Mouse (Mus musculus) bone marrow, adult 2 months (tissue): ENCODE results near the gene Cpvl. TPM values are rescaled to one million over a fixed set of nuclear protein-coding genes. Genes with fewer than 3 reads are reported as not detected.

Source experiments
- H3K27ac ChIP-seq: fragments of 200-500 bp; 2 replicates; pipeline ENCODE4 v1.5.1; 2012; ENCODE audit warnings: low read depth, mild to moderate bottlenecking, control low read depth, inconsistent platforms, low read length; ENCODE audit not compliant: control insufficient read depth, poor library complexity, insufficient read depth
- H3K4me1 ChIP-seq: fragments of 200-500 bp; 2 replicates; pipeline ENCODE4 v1.6.1; 2011; ENCODE audit warnings: low read length; ENCODE audit not compliant: control insufficient read depth, insufficient read depth
- H3K4me3 ChIP-seq: fragments of 200-500 bp; replicated peaks from 2 replicates; pipeline ENCODE3; 2011; ENCODE audit warnings: mild to moderate bottlenecking, low read depth, low read length, control low read depth; ENCODE audit not compliant: control insufficient read depth
- CTCF ChIP-seq: fragments of 200-500 bp; IDR thresholded peaks from 2 replicates; pipeline ENCODE4 v1.5.1; 2011; ENCODE audit warnings: low read length, control low read depth; ENCODE audit not compliant: control insufficient read depth, insufficient read depth
- POLR2A ChIP-seq: fragments of 200-500 bp; IDR thresholded peaks from 2 replicates; pipeline ENCODE4 v1.6.1; 2011; ENCODE audit warnings: low read depth, mild to moderate bottlenecking, control low read depth, low read length, borderline replicate concordance; ENCODE audit not compliant: control insufficient read depth
- WGBS: fragments of 180-500 bp; shearing (Covaris S2); methylation state at CpG from one replicate; pipeline ENCODE4 v1.1.7; 2018; 5-methylcytosine and 5-hydroxymethylcytosine counted together
- polyA plus RNA-seq: library from polyadenylated mRNA; stranded (reverse); fragments of >200 nt; gene quantifications from 2 replicates; pipeline ENCODE4 v1.2.4, GENCODE M21; 2011; ENCODE audit warnings: low replicate concordance; ENCODE audit not compliant: missing spikeins, insufficient read depth, insufficient read length

Gene Cpvl
- polyA plus RNA-seq: not detected in 2 replicates

DNA sequence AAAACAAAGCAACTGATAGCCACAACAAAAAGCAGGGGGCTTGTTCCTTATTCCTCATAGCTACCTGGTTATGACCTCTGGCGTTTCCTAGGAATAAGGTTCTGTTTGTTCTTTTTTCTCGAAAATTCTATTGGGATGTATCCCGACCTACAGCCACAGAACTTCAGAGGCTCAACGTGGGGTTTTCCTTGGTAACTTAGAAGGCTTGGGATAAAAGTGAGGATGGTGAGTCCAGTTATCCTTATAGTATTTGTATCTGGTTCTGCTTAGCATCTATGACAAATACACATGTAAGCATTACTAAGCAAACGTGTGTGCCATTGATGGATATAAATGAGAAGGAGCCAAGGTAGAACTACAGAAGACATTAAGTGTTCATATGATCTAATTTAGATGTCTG lies at the start of gene Cpvl:
Gene Cpvl (minus strand): TSS at position 101 of the 400 bp plus-strand sequence.
- WGBS: 80% methylated on average over 5 of the region's 5 CpGs
- TF ChIP-seq POLR2A: no peak
- TF ChIP-seq CTCF: no peak
- Histone ChIP-seq H3K4me3 (no peak within 1 kb of the TSS), H3K4me1 (no peaks in the 10 kb centered on the region), H3K27ac (no peak within 1 kb of the TSS)

- H3K4me1 ChIP-seq: no peaks in the 10 kb centered on the region
- H3K4me3 ChIP-seq: no peak overlapping the region
- 86% methylated on average over 5 of the region's 5 CpGs for WGBS
- TF ChIP-seq POLR2A: no peak
- TF ChIP-seq CTCF: no peak
- no peak overlapping the region for H3K27ac ChIP-seq
Observed at GRCm38 (mm10) chr6:54023846-54024245, 45.4 kb upstream of the Cpvl start.

GRCm38 (mm10) chr6:54021123-54021789 lies 42.8 kb upstream of the Cpvl start:
- H3K4me1 ChIP-seq: no peaks in the 10 kb centered on the region
- no peak overlapping the region for H3K4me3 ChIP-seq
- no peak overlapping the region for H3K27ac ChIP-seq
- 15% methylated on average over 15 of the region's 15 CpGs for WGBS
- TF ChIP-seq POLR2A (no peak), CTCF (no peak)

DNA sequence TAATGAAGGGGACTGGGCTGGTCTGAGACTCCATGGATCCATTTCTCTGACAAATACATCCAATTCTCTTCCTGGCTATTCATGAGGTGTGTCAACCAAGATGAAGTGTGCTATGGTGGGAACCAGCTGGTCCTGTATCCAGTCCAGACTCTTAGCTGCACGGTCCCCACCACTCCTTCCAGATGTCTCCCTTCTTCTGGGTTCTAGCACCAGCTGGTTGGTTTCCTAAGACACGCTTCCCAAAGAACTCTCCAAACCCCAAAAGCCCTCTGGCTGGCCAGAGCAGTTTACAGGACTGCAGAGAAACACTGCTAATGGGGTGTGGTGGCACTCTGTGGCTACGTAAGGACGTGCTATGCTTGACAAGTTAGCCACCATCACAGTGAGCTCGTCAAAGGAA lies 40.4 kb upstream of the Cpvl start:
- H3K27ac ChIP-seq: no peak overlapping the region
- TF ChIP-seq POLR2A: no peak
- TF ChIP-seq CTCF: no peak

DNA sequence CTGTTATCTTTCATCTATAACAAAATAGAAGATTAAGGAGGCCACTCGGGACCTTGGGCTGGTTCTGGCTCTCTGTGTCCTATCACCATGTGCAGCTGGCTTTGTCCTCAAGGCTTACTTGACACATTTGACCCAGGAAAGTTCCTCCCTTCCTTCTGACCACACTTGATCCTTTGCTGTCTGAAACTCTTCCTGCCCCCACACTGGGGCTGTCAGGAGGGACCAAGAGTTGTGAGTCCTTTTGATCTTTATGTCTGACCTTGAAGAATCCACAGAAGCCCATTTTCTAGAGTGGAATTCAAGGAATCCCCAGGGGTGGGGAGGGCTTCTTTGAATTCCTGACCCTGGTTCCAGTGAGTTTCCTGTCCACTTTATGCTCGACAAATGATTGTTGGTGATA lies 39.6 kb upstream of the Cpvl start:
- Histone ChIP-seq H3K4me1 (no peaks in the 10 kb centered on the region), H3K27ac (no peak overlapping the region), H3K4me3 (no peak overlapping the region)
- 65% methylated on average over 2 of the region's 2 CpGs for WGBS
- TF ChIP-seq POLR2A (no peak), CTCF (no peak)

More for the DNA sequence above, 40.4 kb upstream of the Cpvl start:
- H3K4me3 ChIP-seq: no peak overlapping the region
- 76% methylated on average over 5 of the region's 5 CpGs for WGBS
- H3K4me1 ChIP-seq: no peaks in the 10 kb centered on the region

DNA sequence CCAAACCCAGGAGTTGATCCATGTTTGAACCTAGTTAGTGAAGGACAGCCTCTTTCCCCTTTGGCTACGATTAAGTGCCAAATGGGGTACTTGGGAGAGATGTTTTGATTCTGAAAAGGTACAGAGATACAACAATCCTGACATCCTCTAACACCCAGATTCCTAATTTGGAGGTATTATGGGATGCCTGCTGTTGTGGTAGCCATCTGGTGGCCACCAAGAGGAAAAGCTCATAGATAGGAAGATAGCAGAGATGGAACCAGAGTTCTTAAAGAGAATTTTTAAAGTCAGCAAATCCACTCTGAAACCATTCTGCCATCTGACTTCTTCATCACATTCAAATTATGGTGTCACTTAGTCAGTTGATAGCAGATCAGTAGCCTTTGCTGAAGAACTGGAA lies 33.7 kb upstream of the Cpvl start:
- 70% methylated on average over 1 of the region's 1 CpGs for WGBS
- no peak overlapping the region for H3K4me3 ChIP-seq

DNA sequence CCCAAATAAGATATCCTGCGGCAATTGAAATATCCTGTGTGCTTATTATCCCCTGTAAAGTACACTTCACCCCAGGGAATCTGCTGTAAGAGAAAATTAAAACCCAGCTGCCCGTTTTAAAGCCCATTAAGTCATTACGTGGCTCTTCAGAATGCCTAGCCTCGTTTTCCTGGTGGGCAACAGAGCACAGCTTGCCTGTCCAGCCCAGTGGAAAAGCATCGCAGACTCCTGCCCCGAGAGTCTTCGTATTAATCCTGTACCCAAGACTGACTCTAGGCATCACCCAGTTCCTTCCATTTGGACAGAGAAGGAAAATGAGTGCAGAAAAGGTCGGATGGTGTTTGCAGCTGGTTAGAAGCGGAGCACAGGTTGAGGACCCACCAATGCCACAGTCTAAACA lies 31.9 kb upstream of the Cpvl start:
- Histone ChIP-seq H3K4me1 (no peaks in the 10 kb centered on the region), H3K4me3 (no peak overlapping the region), H3K27ac (no peak overlapping the region)
- TF ChIP-seq POLR2A (no peak), CTCF (no peak)
- 82% methylated on average over 9 of the region's 9 CpGs for WGBS

More for the DNA sequence above, 33.7 kb upstream of the Cpvl start:
- Histone ChIP-seq H3K4me1 (no peaks in the 10 kb centered on the region), H3K27ac (no peak overlapping the region)
- TF ChIP-seq POLR2A (no peak), CTCF (no peak)

DNA sequence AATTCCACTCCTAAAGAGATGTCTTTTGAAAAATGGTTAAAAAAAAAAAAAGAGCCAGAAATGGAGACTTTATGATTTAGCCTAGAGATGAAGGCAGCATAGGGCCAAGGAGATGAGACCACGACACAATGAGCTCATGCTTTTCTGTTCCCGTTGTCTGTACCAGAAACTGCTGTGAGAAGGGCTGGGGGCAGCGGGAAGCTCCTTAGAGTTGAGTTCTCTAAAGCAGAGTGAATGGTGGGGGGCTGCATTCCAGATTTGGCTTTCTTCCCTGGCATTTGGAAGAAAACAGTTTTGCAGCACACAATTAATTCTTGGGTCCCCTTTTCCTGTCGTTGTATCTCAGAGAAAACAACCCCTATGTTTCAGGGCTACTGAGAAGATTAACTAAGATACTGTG lies 30.8 kb upstream of the Cpvl start:
- 73% methylated on average over 4 of the region's 4 CpGs for WGBS
- Histone ChIP-seq H3K4me3 (no peak overlapping the region), H3K27ac (no peak overlapping the region)

More for the DNA sequence above, 30.8 kb upstream of the Cpvl start:
- no peak for TF ChIP-seq CTCF
- TF ChIP-seq POLR2A: no peak
- H3K4me1 ChIP-seq: no peaks in the 10 kb centered on the region
